ENCODE assay signal across 29 mouse cellular contexts in genomic region chr8:100176502-100176901, GRCm38 (mm10).
"Had no signal": no experiment of that assay in that cellular context is flagged by ENCODE, and none has a peak within 500 bp of the region (broad histone marks: within the 10 kb centered on the region; RNA-seq: fewer than 3 reads in every experiment).

No protein-coding gene starts in this region.

- H3K4me2 ChIP-seq: embryonic facial prominence, embryonic 12.5 days; embryonic facial prominence, embryonic 13.5 days; embryonic facial prominence, embryonic 15.5 days; forebrain, embryonic 12.5 days; forebrain, embryonic 13.5 days; forebrain, embryonic 15.5 days had no signal

- H3K27ac ChIP-seq: embryonic facial prominence, embryonic 10.5 days; embryonic facial prominence, embryonic 12.5 days; embryonic facial prominence, embryonic 13.5 days; embryonic facial prominence, embryonic 15.5 days; forebrain, embryonic 10.5 days; forebrain, embryonic 12.5 days; forebrain, embryonic 13.5 days; forebrain, embryonic 15.5 days; gastrocnemius, adult 2 months; heart, adult 2 months had no signal

- H3K36me3 ChIP-seq: embryonic facial prominence, embryonic 10.5 days; embryonic facial prominence, embryonic 12.5 days; embryonic facial prominence, embryonic 13.5 days; embryonic facial prominence, embryonic 15.5 days; forebrain, embryonic 10.5 days; forebrain, embryonic 12.5 days; forebrain, embryonic 15.5 days had no signal

- H3K9me3 ChIP-seq: embryonic facial prominence, embryonic 10.5 days; embryonic facial prominence, embryonic 12.5 days; embryonic facial prominence, embryonic 13.5 days; embryonic facial prominence, embryonic 15.5 days; forebrain, embryonic 10.5 days; forebrain, embryonic 12.5 days; forebrain, embryonic 13.5 days; forebrain, embryonic 15.5 days had no signal

- ATAC-seq: forebrain, embryonic 13.5 days; forebrain, embryonic 14.5 days; forebrain, embryonic 15.5 days; forebrain, embryonic 16.5 days; forebrain, postnatal 0 days had no signal

- DNase-seq: cerebellum, adult 2 months; cerebellum, adult 8-10 months; cerebellum, adult 9-10 months; cerebellum, adult 9-11 months; cerebellum, postnatal 10 days; cerebellum, postnatal 14 days; cerebellum, postnatal 25 days; cerebellum, postnatal 36 days; embryo, embryonic 11 days; forebrain, postnatal 0 days; gastrocnemius, adult 2 months; gastrocnemius, postnatal 10 days; gastrocnemius, postnatal 14 days; gastrocnemius, postnatal 25 days; gastrocnemius, postnatal 36 days; heart, adult 11 months; heart, adult 18-20 months; heart, adult 2 months had no signal

- H3K27me3 ChIP-seq: embryonic facial prominence, embryonic 12.5 days; embryonic facial prominence, embryonic 13.5 days; embryonic facial prominence, embryonic 15.5 days; forebrain, embryonic 12.5 days; forebrain, embryonic 13.5 days; forebrain, embryonic 15.5 days had no signal

- H3K4me1 ChIP-seq: embryonic facial prominence, embryonic 10.5 days; embryonic facial prominence, embryonic 12.5 days; embryonic facial prominence, embryonic 13.5 days; embryonic facial prominence, embryonic 15.5 days; forebrain, embryonic 10.5 days; forebrain, embryonic 12.5 days; forebrain, embryonic 13.5 days; forebrain, embryonic 15.5 days had no signal

- H3K9ac ChIP-seq: embryonic facial prominence, embryonic 12.5 days; embryonic facial prominence, embryonic 13.5 days; embryonic facial prominence, embryonic 15.5 days; forebrain, embryonic 12.5 days; forebrain, embryonic 13.5 days; forebrain, embryonic 15.5 days; forebrain, postnatal 0 days had no signal

- H3K4me3 ChIP-seq: embryonic facial prominence, embryonic 10.5 days; embryonic facial prominence, embryonic 12.5 days; embryonic facial prominence, embryonic 13.5 days; embryonic facial prominence, embryonic 15.5 days; erythroblast, embryonic 14.5 days; forebrain, embryonic 10.5 days; forebrain, embryonic 12.5 days; forebrain, embryonic 13.5 days; forebrain, embryonic 15.5 days; gastrocnemius, adult 2 months; heart, adult 2 months had no signal
